Mouse (Mus musculus): ENCODE results near the gene Sec22c. TPM values are rescaled to one million over a fixed set of nuclear protein-coding genes. Genes with fewer than 3 reads are reported as not detected.
A peak's percentile ranks its signal among the peaks of the same experiment; 100 is the strongest.

Sec22c gene
- polyA plus RNA-seq, 1 experiment from 2014 or later: 15.4 TPM

DNA sequence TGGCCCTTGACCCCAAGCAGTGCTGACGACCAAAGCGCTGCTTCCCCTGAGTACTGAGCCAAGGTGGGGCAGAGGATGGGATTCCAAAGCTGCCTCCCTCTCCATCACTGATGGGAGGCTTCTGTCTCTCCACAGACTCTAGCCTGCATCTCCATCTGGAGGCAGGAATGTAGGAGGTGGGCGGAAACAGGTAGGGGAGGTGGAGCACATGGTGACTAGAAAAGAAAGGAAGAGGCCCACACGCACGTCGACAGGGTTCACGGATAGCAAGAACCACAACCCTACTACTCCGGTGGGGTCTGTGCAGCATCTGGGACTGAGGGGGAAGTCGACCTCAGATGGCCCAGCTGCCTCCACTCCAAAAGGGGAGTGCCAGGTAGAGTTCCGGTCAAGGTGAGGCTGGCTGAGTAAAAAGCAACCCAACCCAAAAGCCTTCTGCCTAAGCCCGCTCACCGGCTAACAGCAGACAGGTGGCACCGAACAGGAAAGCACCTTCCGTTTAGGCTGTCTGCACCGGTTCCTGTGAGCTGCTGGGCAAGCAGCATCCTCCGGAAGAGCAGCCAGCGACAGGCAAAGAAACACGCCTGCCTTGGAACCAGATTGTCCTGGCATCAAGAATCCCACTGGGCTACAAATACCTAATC, 23.1 kb downstream of the Sec22c start:
- Histone ChIP-seq H3K9ac (no peak overlapping the region; the same call in 1 of the 2 replicates), H3K4me1 (no peaks in the 10 kb centered on the region), H3K4me2 (replicated peaks) (no peak overlapping the region), H3K27me3 (no peaks in the 10 kb centered on the region), H3K9me3 (no peaks in the 10 kb centered on the region), H3K4me3 (no peak overlapping the region), H3K36me3 (peaks cover 38% of the 10 kb centered on the region), H3K27ac (no peak overlapping the region)
- WGBS: 72% methylated on average over 18 of the region's 18 CpGs
- ATAC-seq (ENCODE audit: low FRiP score, low read depth): no peak

DNA sequence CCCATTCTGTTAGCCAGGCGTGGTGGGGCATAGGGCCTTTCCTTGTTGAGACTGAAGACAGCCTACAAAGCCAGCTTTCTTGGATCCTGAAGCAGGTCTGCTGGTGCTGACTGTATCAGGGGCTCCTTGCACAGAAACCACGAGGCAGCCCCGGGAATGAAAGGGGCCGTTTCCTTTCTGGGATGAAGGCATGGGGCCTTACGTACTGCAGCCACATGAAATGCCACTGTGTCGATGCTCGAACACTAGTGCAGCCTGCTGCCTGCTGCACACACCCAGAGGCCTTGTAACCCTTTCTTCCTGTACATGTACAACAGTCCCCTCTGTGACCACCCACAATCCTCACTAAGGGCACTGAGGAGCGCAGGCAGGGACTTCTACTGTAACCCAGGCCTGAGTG, 24.1 kb downstream of the Sec22c start:
- 67% methylated on average over 8 of the region's 8 CpGs for WGBS
- Histone ChIP-seq H3K27me3 (no peaks in the 10 kb centered on the region), H3K4me2 (replicated peaks) (no peak overlapping the region), H3K4me1 (no peaks in the 10 kb centered on the region), H3K27ac (no peak overlapping the region), H3K4me3 (no peak overlapping the region), H3K9me3 (no peaks in the 10 kb centered on the region), H3K9ac (no peak overlapping the region), H3K36me3 (peaks cover 36% of the 10 kb centered on the region)
- no peak for ATAC-seq (ENCODE audit: low FRiP score, low read depth)

DNA sequence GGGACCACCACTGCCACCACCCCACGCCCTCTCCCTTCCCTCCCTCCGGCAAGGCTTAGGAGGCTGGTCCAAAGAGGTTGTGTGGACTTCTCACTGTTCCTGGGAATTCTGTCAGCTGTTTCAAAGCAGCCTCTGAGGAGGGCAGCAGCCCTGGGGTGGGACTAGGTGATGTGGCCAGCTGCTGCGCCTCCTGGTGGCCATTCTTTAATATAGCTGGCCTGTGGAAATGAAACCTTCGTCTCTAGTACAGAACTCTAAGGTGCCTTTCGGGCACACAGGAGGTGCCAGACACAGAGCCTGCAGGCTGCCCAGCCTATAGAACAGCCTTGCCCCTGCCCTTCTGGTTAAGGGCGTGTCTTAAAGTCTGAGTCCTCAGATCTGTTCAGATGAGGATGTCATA, 25.7 kb downstream of the Sec22c start:
- no peaks in the 10 kb centered on the region for H3K9me3 ChIP-seq
- H3K4me2 ChIP-seq (replicated peaks): no peak overlapping the region
- 20% methylated on average over 6 of the region's 6 CpGs for WGBS
- no peak overlapping the region for H3K4me3 ChIP-seq
- H3K9ac ChIP-seq: no peak overlapping the region
- H3K36me3 ChIP-seq: peaks cover 23% of the 10 kb centered on the region
- no peaks in the 10 kb centered on the region for H3K27me3 ChIP-seq
- no peak overlapping the region for H3K27ac ChIP-seq
- ATAC-seq (ENCODE audit: low FRiP score, low read depth): peak; percentile 83
- no peaks in the 10 kb centered on the region for H3K4me1 ChIP-seq

DNA sequence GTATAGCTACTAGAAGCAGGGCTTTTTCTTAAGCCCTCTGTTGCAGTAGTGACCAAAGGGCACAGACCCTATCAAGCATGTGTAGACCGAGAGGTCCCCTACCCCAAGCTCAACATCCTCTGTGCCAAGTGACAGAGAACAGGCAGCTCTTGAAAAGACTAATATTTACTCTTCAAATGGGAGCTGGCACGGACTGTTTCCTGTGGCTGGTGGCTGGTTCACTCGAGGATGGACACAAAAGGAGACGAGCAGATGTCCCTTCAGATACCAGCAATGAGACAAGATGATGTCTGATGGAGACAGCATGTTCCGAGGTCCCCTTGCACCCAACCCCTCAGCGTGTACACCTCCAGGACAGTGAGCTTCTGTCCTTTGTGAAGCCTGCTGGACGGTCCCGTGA, 27.8 kb downstream of the Sec22c start:
- Histone ChIP-seq H3K27ac (no peak overlapping the region), H3K36me3 (peaks cover 7% of the 10 kb centered on the region; the same call in 1 of the 2 replicates), H3K9me3 (no peaks in the 10 kb centered on the region), H3K4me1 (peaks cover 4% of the 10 kb centered on the region), H3K27me3 (no peaks in the 10 kb centered on the region), H3K9ac (no peak overlapping the region), H3K4me3 (no peak overlapping the region), H3K4me2 (replicated peaks) (no peak overlapping the region)
- ATAC-seq (ENCODE audit: low FRiP score, low read depth): no peak
- WGBS: 65% methylated on average over 8 of the region's 8 CpGs

DNA sequence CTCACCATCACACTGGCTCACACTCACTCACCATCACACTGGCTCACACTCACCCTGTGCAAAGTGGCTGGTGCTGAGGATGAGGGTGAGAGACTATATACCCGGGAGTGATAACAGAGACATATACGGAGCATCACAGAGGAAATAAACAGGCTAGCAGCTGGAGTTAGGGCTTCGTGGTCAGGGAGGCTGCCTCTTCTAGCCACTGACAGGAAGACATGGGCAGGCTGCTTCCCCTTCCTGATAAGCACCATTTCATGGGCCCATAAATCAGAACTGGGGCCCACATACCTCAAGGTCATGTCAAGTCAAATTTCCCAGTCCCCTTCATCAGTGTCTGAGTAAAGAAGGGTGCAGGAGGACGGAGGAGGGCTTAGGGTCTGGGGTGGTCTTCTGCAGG, 28.2 kb downstream of the Sec22c start:
- H3K27me3 ChIP-seq: no peaks in the 10 kb centered on the region

DNA sequence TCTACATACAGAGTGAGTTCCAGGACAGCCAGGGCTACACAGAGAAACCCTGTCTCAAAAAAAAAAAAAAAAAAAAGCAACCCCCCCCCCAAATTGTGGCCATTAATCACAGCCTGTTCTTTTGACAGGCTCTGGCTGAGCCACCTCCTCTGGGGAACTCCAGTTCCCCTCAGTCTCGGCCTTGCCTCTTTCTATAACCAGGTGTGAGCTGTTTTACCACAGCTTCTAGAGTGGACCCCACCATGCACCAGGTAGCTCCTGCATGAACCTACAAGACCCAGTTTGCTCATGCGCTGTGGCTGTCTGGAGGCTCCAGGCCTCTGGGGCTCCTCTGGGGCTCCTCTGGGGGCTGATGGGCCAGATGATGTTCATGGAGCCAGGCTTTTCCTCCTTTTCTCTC, 29.7 kb downstream of the Sec22c start:
- WGBS: 80% methylated on average over 2 of the region's 2 CpGs
- H3K9ac ChIP-seq: no peak overlapping the region
- no peak overlapping the region for H3K27ac ChIP-seq
- H3K36me3 ChIP-seq: no peaks in the 10 kb centered on the region
- H3K4me2 ChIP-seq (replicated peaks): no peak overlapping the region
- ATAC-seq (ENCODE audit: low FRiP score, low read depth): no peak
- no peak overlapping the region for H3K4me3 ChIP-seq
- H3K4me1 ChIP-seq: peaks cover 10% of the 10 kb centered on the region
- H3K27me3 ChIP-seq: peaks cover 6% of the 10 kb centered on the region
- no peaks in the 10 kb centered on the region for H3K9me3 ChIP-seq

More for the DNA sequence above, 28.2 kb downstream of the Sec22c start:
- no peak for ATAC-seq (ENCODE audit: low FRiP score, low read depth)
- 60% methylated on average over 4 of the region's 4 CpGs for WGBS
- no peak overlapping the region for H3K27ac ChIP-seq
- peaks cover 8% of the 10 kb centered on the region for H3K4me1 ChIP-seq
- no peak overlapping the region for H3K4me2 ChIP-seq (replicated peaks)
- H3K9ac ChIP-seq: no peak overlapping the region
- no peaks in the 10 kb centered on the region for H3K9me3 ChIP-seq
- H3K4me3 ChIP-seq: no peak overlapping the region
- H3K36me3 ChIP-seq: 0 out of 2 replicates have a peak, but pooled peaks cover 3% of the 10 kb centered on the region

DNA sequence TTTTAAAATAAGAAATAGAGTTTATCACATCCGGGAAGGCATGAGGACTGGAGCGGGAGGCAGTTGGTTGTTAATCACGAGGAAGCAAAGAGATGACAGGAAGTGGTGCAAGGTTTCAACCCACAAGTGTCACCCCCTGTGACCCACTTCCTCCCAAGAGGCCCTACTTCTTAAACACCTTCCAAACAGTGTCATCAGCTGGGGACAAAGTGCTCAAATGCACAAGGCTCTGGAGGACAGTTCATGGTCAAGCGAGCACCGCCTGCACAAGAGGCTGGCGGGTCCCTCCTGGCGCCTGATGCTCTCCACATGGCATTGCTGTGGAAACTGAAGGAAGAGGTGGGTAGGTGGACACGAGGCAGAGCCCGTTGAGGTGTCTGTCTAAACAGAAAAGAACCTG, 30.3 kb downstream of the Sec22c start:
- H3K4me3 ChIP-seq: no peak overlapping the region
- ATAC-seq (ENCODE audit: low FRiP score, low read depth): no peak
- peaks cover 11% of the 10 kb centered on the region for H3K4me1 ChIP-seq
- H3K27me3 ChIP-seq: peaks cover 12% of the 10 kb centered on the region
- H3K27ac ChIP-seq: no peak overlapping the region
- no peaks in the 10 kb centered on the region for H3K36me3 ChIP-seq
- H3K9ac ChIP-seq: no peak overlapping the region
- H3K9me3 ChIP-seq: no peaks in the 10 kb centered on the region
- 87% methylated on average over 9 of the region's 9 CpGs for WGBS
- no peak overlapping the region for H3K4me2 ChIP-seq (replicated peaks)

DNA sequence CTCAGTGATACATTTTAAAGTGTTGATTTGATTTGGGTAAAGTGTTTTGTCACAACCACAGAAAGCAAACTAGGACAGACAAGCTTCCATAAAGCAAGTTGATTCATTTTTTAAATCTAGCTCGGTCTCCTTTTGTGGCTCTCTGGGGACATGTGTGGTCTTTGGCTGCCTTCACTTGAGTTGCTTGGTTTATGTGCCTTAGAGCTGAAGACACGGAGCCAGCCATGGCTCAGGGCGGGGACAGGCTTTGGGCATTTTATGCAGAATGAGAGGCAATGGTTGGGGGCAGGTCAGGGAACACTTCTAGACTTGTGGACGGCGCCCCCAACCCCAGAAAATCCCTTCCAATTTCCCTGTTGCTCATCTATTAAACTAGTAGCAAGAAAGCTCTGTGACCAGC, 31.6 kb downstream of the Sec22c start:
- H3K4me3 ChIP-seq: no peak overlapping the region
- ATAC-seq (ENCODE audit: low FRiP score, low read depth): no peak
- H3K9ac ChIP-seq: no peak overlapping the region; the same call in 1 of the 2 replicates
- no peaks in the 10 kb centered on the region for H3K9me3 ChIP-seq
- H3K4me2 ChIP-seq (replicated peaks): no peak overlapping the region
- H3K4me1 ChIP-seq: peaks cover 21% of the 10 kb centered on the region
- H3K27me3 ChIP-seq: peaks cover 25% of the 10 kb centered on the region
- WGBS: 69% methylated on average over 5 of the region's 5 CpGs
- no peaks in the 10 kb centered on the region for H3K36me3 ChIP-seq
- H3K27ac ChIP-seq: no peak overlapping the region

DNA sequence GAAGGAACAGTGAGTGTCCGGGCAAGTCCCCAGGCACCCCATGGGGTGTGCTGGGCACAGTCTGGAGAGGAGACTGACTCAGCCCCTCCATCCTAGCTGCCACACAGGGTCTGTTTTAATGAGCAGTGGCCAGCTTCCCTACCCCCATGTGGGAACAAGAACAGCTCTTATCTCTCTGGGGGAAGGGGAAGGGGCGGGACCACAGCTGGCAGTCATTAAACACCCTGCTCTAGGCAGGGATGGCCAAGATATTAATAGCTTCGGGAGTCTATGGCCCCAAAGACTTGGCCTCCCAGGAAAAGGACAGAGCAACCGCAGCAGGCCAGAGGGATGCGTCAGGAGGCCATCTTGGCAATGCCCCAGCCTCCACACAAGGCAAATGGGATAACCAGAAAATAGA, 33.0 kb downstream of the Sec22c start:
- H3K4me3 ChIP-seq: no peak overlapping the region
- H3K4me1 ChIP-seq: peaks cover 21% of the 10 kb centered on the region
- H3K27me3 ChIP-seq: peaks cover 39% of the 10 kb centered on the region
- no peak for ATAC-seq (ENCODE audit: low FRiP score, low read depth)
- no peak overlapping the region for H3K4me2 ChIP-seq (replicated peaks)
- no peaks in the 10 kb centered on the region for H3K36me3 ChIP-seq
- H3K9ac ChIP-seq: no peak overlapping the region
- no peak overlapping the region for H3K27ac ChIP-seq
- WGBS: 37% methylated on average over 5 of the region's 5 CpGs
- no peaks in the 10 kb centered on the region for H3K9me3 ChIP-seq

DNA sequence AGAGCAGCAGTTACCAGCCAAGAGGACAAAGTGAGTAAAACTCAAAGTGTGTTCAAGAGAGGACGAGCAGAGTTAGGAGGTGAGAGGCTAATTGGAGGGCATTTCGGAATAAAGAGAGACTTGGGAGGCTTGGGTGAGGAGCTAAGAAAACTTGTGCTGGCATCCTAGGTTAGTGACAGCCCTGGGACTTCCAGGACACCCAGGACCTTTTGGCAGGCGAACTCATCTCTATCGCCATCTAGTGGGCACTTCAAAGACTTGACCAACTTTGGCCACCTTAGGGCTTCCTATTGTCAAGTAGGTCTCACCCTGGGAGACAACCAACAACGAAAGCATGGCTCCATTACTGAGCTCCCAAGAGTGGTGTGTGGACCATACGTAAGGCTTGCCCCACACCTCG, 34.0 kb downstream of the Sec22c start:
- ATAC-seq (ENCODE audit: low FRiP score, low read depth): no peak
- WGBS: 27% methylated on average over 7 of the region's 7 CpGs
- Histone ChIP-seq H3K27me3 (peaks cover 44% of the 10 kb centered on the region), H3K4me3 (no peak overlapping the region), H3K27ac (no peak overlapping the region), H3K9me3 (no peaks in the 10 kb centered on the region), H3K4me1 (peaks cover 28% of the 10 kb centered on the region), H3K4me2 (replicated peaks) (no peak overlapping the region), H3K9ac (no peak overlapping the region), H3K36me3 (no peaks in the 10 kb centered on the region)

DNA sequence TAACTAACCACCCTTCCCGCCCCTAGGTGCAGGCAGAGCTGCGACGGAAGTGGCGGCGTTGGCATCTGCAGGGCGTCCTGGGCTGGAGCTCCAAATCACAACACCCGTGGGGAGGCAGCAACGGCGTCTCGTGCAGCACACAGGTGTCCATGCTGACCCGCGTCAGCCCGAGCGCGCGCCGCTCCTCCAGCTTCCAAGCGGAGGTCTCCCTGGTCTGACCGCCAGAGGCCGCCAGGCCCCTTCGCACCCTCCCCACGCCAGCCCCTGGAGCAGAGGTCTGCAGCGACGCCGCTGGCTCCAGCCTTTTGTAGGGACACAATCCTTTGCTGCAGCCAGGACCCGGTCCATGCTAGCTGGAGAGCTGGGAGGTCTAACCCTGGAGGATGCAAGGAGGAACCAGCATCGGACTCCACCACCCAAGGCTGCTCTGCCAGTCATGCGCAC, 35.9 kb downstream of the Sec22c start:
- under 1% methylated on average over 28 of the region's 28 CpGs for WGBS
- Histone ChIP-seq H3K9ac (peak overlapping the region; percentile 53), H3K36me3 (no peaks in the 10 kb centered on the region), H3K27ac (no peak overlapping the region), H3K9me3 (no peaks in the 10 kb centered on the region), H3K4me2 (replicated peaks) (peak overlapping the region; percentile 64), H3K4me3 (peak overlapping the region; percentile 35), H3K4me1 (peaks cover 28% of the 10 kb centered on the region), H3K27me3 (peaks cover 52% of the 10 kb centered on the region)
- ATAC-seq (ENCODE audit: low FRiP score, low read depth): peak; percentile 69; the same call in 1 of the 2 replicates

DNA sequence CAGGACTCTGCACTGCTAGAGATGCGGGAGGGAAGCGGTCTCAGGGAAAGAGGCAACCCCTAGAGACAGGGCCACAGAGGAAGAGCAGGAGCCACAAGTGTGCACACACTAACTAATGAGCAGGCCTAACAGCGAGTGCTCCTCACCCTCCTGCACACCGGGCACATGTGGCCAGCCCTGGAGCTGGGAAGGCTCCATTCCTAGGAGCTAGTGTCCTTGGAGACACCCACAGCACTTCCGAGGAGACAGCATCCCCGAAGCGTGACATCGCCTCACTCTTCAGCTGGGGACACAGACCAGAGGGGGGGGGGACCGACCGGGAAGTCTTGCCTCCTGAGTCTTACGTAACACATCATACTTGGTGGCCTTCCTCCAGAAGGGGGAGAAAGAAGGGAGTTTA, 37.5 kb downstream of the Sec22c start:
- Histone ChIP-seq H3K36me3 (no peaks in the 10 kb centered on the region), H3K27ac (no peak overlapping the region), H3K9ac (no peak overlapping the region), H3K4me1 (peaks cover 25% of the 10 kb centered on the region), H3K27me3 (peaks cover 53% of the 10 kb centered on the region), H3K9me3 (no peaks in the 10 kb centered on the region), H3K4me2 (replicated peaks) (no peak overlapping the region), H3K4me3 (no peak overlapping the region)
- ATAC-seq (ENCODE audit: low FRiP score, low read depth): no peak
- WGBS: 85% methylated on average over 11 of the region's 11 CpGs

All from limb, embryonic 13.5 days (tissue).